Mouse (Mus musculus): ENCODE data around the gene 4931414P19Rik.

4931414P19Rik gene

DNA sequence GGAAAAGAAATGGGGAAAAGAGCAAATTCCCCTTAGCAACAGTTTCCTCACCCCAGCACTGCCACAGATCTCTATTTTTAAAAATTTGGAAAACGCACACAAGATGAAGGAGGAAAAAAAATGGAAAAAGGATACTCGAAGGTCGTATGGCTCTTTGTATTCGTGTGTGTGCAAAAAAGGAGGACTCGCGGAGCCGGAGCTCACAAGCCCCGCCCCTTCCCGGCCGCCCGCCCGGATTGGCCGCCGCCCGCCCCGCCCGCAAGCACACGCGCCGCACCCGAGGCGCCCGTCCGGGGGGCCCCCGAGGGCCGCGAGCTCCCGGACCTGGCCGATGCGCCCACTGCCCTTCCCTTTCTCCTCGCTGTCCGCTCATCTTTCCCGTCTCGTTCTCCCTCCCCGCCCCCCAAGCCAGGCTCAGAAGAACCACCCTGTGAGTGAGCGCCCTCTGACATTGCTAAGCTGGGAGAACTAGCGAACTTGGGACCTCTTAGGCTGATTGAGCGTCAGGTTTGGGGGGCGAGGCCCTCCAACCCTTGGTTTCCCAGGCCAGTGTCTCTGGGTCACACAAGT lies at the start of gene 4931414P19Rik:
Gene 4931414P19Rik (minus strand): TSS at position 242 of the 570 bp plus-strand sequence.
- in situ Hi-C loops (cut with MboI, MseI) = no loop called here

DNA sequence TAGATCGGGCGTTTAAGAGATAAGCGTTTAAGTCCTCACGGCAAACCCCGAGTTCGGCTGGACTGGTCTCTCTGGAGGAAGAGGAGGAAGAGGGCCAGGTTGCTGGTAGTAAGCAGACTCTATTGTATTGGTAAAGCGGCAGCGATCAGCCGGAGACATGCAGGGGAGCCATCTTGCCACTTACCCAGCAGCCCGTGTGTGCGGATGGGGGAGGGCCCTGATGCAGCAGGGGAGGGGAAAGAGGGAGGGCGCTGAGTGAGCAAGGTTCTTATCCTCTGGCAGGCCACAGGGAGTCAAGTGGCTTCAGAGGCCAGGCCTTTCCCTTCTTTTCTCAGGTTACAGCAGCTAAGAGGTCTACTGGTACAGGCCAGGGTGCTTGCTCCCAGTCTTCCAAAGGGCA lies 47.7 kb upstream of the 4931414P19Rik start:
- in situ Hi-C loops (cut with MboI, MseI) = no loop called here

GRCm38 (mm10) chr14:54652787-54653186 lies 47.0 kb upstream of the 4931414P19Rik start:
- in situ Hi-C loops (cut with MboI, MseI) = no loop called here

- in situ Hi-C loops (cut with MboI, MseI) = no loop called here
Observed at GRCm38 (mm10) chr14:54651556-54651955, 45.8 kb upstream of the 4931414P19Rik start.

- in situ Hi-C loops (cut with MboI, MseI) = no loop called here
Observed at GRCm38 (mm10) chr14:54650621-54651454, 45.0 kb upstream of the 4931414P19Rik start.

GRCm38 (mm10) chr14:54647900-54648299 lies 42.1 kb upstream of the 4931414P19Rik start:
- in situ Hi-C loops (cut with MboI, MseI) = no loop called here

DNA sequence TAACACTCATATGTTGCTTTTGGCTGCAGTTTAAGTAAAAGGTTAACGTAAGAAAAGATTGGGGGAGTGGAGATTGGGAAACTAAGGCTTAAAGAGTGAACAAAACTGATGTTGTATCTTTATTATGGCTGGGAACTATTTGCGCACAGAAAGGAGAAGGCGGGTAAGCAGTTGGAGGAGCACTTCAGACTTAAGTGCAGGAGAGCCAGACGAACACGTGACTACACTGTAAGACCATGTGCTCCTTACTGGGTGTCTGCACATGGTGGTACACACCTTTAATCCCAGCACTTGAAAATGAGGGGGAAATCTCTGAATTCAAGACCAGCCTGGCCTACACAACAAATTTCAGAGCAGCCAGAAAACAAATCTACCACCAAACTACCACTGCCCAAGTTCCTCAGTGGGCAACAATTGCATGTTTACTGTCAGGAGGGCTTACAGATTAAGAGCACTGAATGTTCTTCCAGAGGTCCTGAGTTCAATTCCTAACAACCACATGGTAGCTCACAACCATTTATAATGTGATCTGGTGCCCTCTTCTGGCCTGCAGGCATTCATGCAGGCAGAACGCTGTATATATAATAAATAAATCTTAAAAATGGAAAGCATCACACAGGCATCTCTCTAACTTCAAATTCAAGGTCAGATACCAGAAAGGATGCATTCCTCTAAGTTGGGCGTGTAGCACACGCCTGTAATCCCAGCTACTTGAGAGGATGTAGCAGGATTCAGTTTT lies 41.3 kb upstream of the 4931414P19Rik start:
- in situ Hi-C loops (cut with MboI, MseI) = no loop called here

DNA sequence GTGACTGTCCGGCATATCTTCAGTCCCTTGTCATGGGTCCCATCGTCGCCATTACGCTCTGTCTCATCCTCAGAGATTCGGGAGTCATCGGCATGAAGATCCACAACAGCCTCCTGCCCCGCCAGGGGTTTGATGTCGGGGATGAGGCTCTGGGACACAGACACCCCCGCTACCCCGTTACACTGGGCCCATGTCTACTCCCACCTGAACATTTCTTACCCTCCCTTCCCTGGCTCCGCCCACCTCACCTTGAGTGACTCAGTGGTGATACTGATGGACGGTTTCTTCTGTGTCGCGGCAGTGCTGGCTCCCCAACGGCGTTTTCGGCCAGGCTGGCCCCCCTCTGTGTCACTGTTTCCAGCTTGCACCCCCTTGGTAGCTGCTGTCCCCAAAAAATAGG lies 40.7 kb upstream of the 4931414P19Rik start:
- in situ Hi-C loops (cut with MboI, MseI) = no loop called here

DNA sequence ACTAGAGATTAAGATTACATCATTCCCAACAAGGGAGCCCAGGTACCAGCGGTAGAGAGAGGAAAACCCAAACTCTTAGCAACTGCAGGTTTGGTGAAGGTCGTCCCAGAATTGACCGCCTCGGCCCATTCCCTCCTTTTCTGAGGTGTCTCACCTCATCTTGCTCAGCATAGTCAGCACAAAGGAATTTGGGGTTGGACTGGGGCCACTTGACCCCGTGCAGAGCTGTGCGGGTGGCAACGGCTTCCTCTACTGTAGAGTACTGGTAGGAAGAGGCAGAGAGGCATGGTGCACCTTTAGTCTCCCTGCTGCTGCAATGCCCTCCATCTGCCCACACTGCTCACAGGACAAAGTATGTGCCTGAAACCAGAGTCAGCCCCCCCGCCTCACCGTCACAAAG lies 38.5 kb upstream of the 4931414P19Rik start:
- in situ Hi-C loops (cut with MboI, MseI) = no loop called here

- in situ Hi-C loops (cut with MboI, MseI) = no loop called here
Observed at GRCm38 (mm10) chr14:54643011-54643410, 37.2 kb upstream of the 4931414P19Rik start.

GRCm38 (mm10) chr14:54642224-54642944 lies 36.6 kb upstream of the 4931414P19Rik start:
- in situ Hi-C loops (cut with MboI, MseI) = no loop called here

GRCm38 (mm10) chr14:54641305-54641969 lies 35.6 kb upstream of the 4931414P19Rik start, which contains the start of gene Cdh24:
Cdh24 (minus strand) TSS chr14:54641364.
- in situ Hi-C loops (cut with MboI, MseI) = no loop called here

DNA sequence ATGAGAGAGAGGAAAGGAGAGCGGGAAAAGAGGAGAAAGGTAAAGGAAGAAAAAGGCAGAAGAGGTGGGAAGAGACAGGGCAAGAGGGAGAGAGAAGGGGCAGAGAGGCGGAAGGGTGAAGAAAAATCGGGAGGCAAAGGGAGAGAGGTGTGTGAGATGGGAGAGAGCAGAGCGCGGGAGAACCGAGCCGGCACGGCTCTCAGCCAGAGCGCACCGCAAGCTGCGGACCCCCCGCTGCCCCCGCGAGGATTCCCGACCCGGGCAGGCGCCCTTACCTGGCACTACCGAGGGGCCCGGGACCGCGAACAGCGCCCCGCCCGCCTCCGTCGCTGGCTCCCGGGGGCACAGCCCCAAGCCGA lies 35.1 kb upstream of the 4931414P19Rik start, which contains the start of gene Gm17606:
Gene Gm17606 (plus strand): TSS at position 7 of the 359 bp plus-strand sequence.
- in situ Hi-C loops (cut with MboI, MseI) = no loop called here

- in situ Hi-C loops (cut with MboI, MseI) = no loop called here
Observed at GRCm38 (mm10) chr14:54640121-54640520, 34.3 kb upstream of the 4931414P19Rik start.

DNA sequence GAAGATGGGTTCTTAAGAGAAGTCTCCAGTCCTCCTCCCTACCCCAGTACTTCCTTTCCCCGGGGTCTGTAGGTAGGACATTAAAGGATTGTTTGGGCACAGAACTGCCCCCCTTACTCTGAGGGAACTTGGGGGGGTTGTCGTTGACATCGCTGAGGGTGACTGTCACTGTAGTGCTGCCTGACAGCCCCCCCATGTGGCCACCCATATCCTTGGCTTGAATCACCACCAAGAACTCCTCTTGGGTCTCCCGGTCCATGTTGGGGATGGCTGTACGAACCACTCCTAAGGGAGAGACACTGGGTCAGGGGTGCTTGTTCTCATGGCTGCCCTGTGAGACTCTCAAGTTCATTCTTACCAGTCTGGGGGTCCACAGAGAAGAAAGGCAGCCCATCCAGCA lies 32.4 kb upstream of the 4931414P19Rik start:
- in situ Hi-C loops (cut with MboI, MseI) = no loop called here

- in situ Hi-C loops (cut with MboI, MseI) = no loop called here
Observed at GRCm38 (mm10) chr14:54636954-54637353, 31.2 kb upstream of the 4931414P19Rik start.

GRCm38 (mm10) chr14:54634182-54634581 lies 28.4 kb upstream of the 4931414P19Rik start:
- in situ Hi-C loops (cut with MboI, MseI) = no loop called here

DNA sequence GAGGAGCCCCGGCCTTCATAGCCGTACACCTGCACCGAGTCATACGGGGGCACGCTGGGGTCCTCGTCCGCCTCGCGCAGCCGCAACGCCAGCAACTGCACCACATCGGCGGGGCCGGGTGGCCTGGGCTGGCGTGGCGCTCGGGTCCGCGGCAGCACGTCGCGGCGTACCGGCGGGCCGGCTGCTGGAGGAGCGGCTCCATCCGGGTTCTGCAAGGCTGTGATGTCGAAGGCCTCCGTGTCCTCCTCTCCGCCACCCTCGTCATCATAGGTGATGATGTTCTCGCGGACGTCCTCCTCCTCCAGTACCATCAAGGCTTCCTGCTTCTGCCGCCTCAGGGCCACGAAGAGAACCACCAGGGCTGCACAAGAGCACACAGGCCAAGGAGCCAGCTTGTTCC lies 26.5 kb upstream of the 4931414P19Rik start:
- in situ Hi-C loops (cut with MboI, MseI) = no loop called here

DNA sequence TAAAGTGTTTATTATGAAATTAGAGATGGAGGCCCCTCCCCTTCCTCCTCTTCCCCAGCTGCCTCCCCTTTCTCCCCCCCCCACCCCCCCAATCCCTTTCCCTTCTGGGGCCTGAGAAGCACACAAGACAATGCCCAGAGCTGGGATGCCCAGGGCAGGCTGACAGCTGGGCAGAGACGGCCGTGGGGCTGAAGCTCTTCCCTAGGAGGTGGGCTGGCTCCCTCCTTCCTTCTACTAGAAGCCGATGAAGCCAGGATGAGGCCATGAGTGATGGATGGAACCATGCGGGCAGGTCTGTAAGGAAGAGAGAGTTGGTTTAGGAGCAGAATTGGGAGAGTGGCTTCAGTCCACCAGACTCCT lies 25.4 kb upstream of the 4931414P19Rik start:
- in situ Hi-C loops (cut with MboI, MseI) = no loop called here

GRCm38 (mm10) chr14:54630583-54631239 lies 24.9 kb upstream of the 4931414P19Rik start:
- in situ Hi-C loops (cut with MboI, MseI) = no loop called here

- in situ Hi-C loops (cut with MboI, MseI) = no loop called here
Observed at GRCm38 (mm10) chr14:54629797-54630196, 24.0 kb upstream of the 4931414P19Rik start.

Data from regulatory T cell (primary cell).